In genomic region chr12:34248193-34249121, GRCm38 (mm10) we compare ENCODE assay signal across 12 mouse cellular contexts.
DNase-seq lines count a peak whose midpoint lies in the region; ATAC-seq and TF ChIP-seq lines count a peak whose summit lies in the region.
"Had no signal": no experiment of that assay in that cellular context is flagged by ENCODE, and none has a peak within 500 bp of the region (broad histone marks: within the 10 kb centered on the region; RNA-seq: fewer than 3 reads in every experiment).

No protein-coding gene starts in this region.

- ATAC-seq in intestine, embryonic 14.5 days (replicated peaks; ENCODE audit: low FRiP score, low TSS enrichment, low read depth) = no peak
- no peak for ATAC-seq in intestine, postnatal 0 days
- ATAC-seq in limb, embryonic 13.5 days (ENCODE audit: low FRiP score, low read depth) = peak; percentile 48; the same call in 1 of the 2 replicates
- ATAC-seq: lung, postnatal 0 days had no signal

- 0 out of 2 replicates have a peak overlapping the region, but pooled peaks have one; percentile 9 for H3K4me2 ChIP-seq in intestine, embryonic 14.5 days (ENCODE audit: low read length)
- H3K4me2 ChIP-seq in intestine, postnatal 0 days (replicated peaks; ENCODE audit: low read depth) = no peak overlapping the region
- H3K4me2 ChIP-seq in limb, embryonic 13.5 days (replicated peaks) = peak overlapping the region; percentile 27; the same call in 1 of the 2 replicates
- H3K4me2 ChIP-seq: heart, embryonic 11.5 days had no signal

- DNase-seq in intestine, embryonic 14.5 days (ENCODE audit: low spot score) = no peak
- peak; percentile 27 for DNase-seq in embryo, embryonic 9.5 days (ENCODE audit: extremely low spot score)
- peak; percentile 33 for DNase-seq in thymus, postnatal 25 days
- DNase-seq in adrenal gland, postnatal 36 days = no peak
- DNase-seq in spleen, adult 12 weeks (ENCODE audit: low spot score) = no peak
- no peak for DNase-seq in left cerebral cortex, postnatal 25 days (ENCODE audit: low spot score in 2 of 2)
- DNase-seq: left cerebral cortex, postnatal 4 days; right cerebral cortex, adult 18-20 months had no signal

- H3K36me3 ChIP-seq in intestine, embryonic 14.5 days (ENCODE audit: control insufficient read depth, insufficient read depth, low read length) = no peaks in the 10 kb centered on the region
- no peaks in the 10 kb centered on the region for H3K36me3 ChIP-seq in intestine, postnatal 0 days (ENCODE audit: control insufficient read depth, insufficient read depth)
- H3K36me3 ChIP-seq in limb, embryonic 13.5 days = no peaks in the 10 kb centered on the region

- no peak for TF ChIP-seq CTCF in intestine, postnatal 0 days (IDR thresholded peaks at IDR 0.05; ENCODE audit: low read depth)

- H3K4me3 ChIP-seq in intestine, embryonic 14.5 days (ENCODE audit: low read depth, low read length) = no peak overlapping the region
- H3K4me3 ChIP-seq in intestine, postnatal 0 days (ENCODE audit: low read depth, low read length) = no peak overlapping the region
- H3K4me3 ChIP-seq in limb, embryonic 13.5 days = no peak overlapping the region

- 51% methylated on average over 18 of the region's 18 CpGs for WGBS in intestine, embryonic 14.5 days
- 73% methylated on average over 18 of the region's 18 CpGs for WGBS in intestine, postnatal 0 days
- 59% methylated on average over 17 of the region's 18 CpGs for WGBS in limb, embryonic 13.5 days

- intact Hi-C loops in left cerebral cortex, postnatal 25 days (cut with DNase I) = no loop called here

- H3K27ac ChIP-seq in intestine, embryonic 14.5 days (ENCODE audit: low read depth) = no peak overlapping the region
- no peak overlapping the region for H3K27ac ChIP-seq in intestine, postnatal 0 days (ENCODE audit: low read depth, low read length)
- H3K27ac ChIP-seq in limb, embryonic 13.5 days = 0 out of 2 replicates have a peak overlapping the region, but pooled peaks have one; percentile 44

- no peaks in the 10 kb centered on the region for H3K9me3 ChIP-seq in intestine, embryonic 14.5 days (ENCODE audit: control insufficient read depth, low read length)
- H3K9me3 ChIP-seq in intestine, postnatal 0 days (ENCODE audit: control insufficient read depth) = no peaks in the 10 kb centered on the region
- H3K9me3 ChIP-seq in limb, embryonic 13.5 days = no peaks in the 10 kb centered on the region

- H3K27me3 ChIP-seq in intestine, embryonic 14.5 days (replicated peaks; ENCODE audit: control insufficient read depth, insufficient read depth, low read length) = no peaks in the 10 kb centered on the region
- no peaks in the 10 kb centered on the region for H3K27me3 ChIP-seq in intestine, postnatal 0 days (replicated peaks; ENCODE audit: control insufficient read depth, insufficient read depth, low read length)
- H3K27me3 ChIP-seq in limb, embryonic 13.5 days = no peaks in the 10 kb centered on the region

- H3K9ac ChIP-seq in intestine, embryonic 14.5 days (ENCODE audit: low read length) = no peak overlapping the region
- H3K9ac ChIP-seq in intestine, postnatal 0 days (ENCODE audit: low read depth, low read length) = no peak overlapping the region
- H3K9ac ChIP-seq in limb, embryonic 13.5 days = no peak overlapping the region

- H3K4me1 ChIP-seq in intestine, embryonic 14.5 days (replicated peaks; ENCODE audit: control insufficient read depth, insufficient read depth, low read length) = peaks cover 5% of the 10 kb centered on the region; the same call in 1 of the 2 replicates
- no peaks in the 10 kb centered on the region for H3K4me1 ChIP-seq in intestine, postnatal 0 days (replicated peaks; ENCODE audit: control insufficient read depth, insufficient read depth, low read length)
- peaks cover 15% of the 10 kb centered on the region for H3K4me1 ChIP-seq in limb, embryonic 13.5 days

Comparison
In these comparisons a context has a peak if more than half of its experiments do, and no peak if none do; other contexts are left out.
1. DNase-seq: peak in embryo, embryonic 9.5 days (single experiment) and thymus, postnatal 25 days (single experiment); none in intestine, embryonic 14.5 days (single experiment), adrenal gland, postnatal 36 days (0 of 2), spleen, adult 12 weeks (single experiment) and left cerebral cortex, postnatal 25 days (0 of 2).